Mouse (Mus musculus): ENCODE results near the gene Enox1. TPM values are rescaled to one million over a fixed set of nuclear protein-coding genes. Genes with fewer than 3 reads are reported as not detected.

Gene Enox1
- polyA plus RNA-seq, 1 experiment from 2014 or later = 0.09 TPM

DNA sequence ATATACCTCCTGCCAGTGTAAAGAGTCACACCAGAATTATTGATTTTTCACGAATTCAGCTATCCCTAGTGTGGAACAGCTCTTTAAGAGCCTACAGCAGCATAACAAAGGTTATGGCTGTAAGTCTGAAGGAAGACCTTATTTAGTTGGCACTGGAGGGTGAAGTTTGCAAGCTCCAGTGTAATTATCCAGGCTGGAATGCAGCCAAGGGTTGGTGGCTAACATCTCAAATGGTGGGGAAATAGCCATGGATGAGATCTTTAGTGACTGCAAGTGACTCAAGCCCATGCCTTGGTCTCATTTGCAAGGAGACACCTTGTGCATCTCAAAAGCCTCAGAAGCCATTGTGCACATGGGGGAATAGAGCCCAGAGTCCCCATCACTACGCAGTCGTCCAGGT lies 5.9 kb downstream of the Enox1 start:
- Histone ChIP-seq H3K9me3 (ENCODE audit: low read length) (no peaks in the 10 kb centered on the region), H3K36me3 (replicated peaks; ENCODE audit: insufficient read depth, low read length) (no peaks in the 10 kb centered on the region), H3K27ac (ENCODE audit: low read depth) (no peak overlapping the region), H3K27me3 (ENCODE audit: insufficient read depth, low read length) (peaks cover 16% of the 10 kb centered on the region), H3K4me3 (ENCODE audit: low read depth, low read length) (no peak overlapping the region), H3K9ac (replicated peaks) (no peak overlapping the region), H3K4me2 (ENCODE audit: low read depth, low read length) (no peak overlapping the region), H3K4me1 (ENCODE audit: insufficient read depth) (peaks cover 2% of the 10 kb centered on the region)
- ATAC-seq (no peak), DNase-seq (no peak)
- WGBS (ENCODE audit: insufficient replicate concordance) = 72% methylated on average over 3 of the region's 3 CpGs
- TF ChIP-seq EP300 (IDR thresholded peaks at IDR 0.05; ENCODE audit: low read depth) (no peak), CTCF (IDR thresholded peaks at IDR 0.05; ENCODE audit: low read depth) (no peak)

DNA sequence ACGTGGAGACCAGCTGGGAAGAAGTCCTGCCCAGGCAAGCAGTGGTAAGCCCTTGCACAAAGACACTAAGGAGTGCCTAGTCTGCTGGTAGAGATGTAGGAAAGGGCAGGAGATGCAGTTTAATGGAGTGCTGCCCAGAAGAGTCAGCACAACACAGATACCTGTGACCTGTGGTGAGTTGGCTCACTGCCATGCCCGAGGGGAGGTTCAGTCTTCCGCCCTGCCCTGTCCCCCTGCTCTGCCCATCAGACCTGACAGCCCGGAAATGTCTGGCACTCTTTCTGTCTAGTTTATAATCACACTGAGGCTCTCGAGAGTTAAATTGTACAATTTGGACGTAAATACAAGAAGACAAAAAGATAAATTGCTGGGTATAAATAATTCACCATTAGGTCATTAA lies 7.8 kb downstream of the Enox1 start:
- H3K4me3 ChIP-seq (ENCODE audit: low read depth, low read length) = no peak overlapping the region
- no peaks in the 10 kb centered on the region for H3K4me1 ChIP-seq (ENCODE audit: insufficient read depth)
- no peaks in the 10 kb centered on the region for H3K36me3 ChIP-seq (replicated peaks; ENCODE audit: insufficient read depth, low read length)
- 68% methylated on average over 6 of the region's 6 CpGs for WGBS (ENCODE audit: insufficient replicate concordance)
- TF ChIP-seq EP300 (IDR thresholded peaks at IDR 0.05; ENCODE audit: low read depth) (no peak), CTCF (IDR thresholded peaks at IDR 0.05; ENCODE audit: low read depth) (no peak)
- H3K9me3 ChIP-seq (ENCODE audit: low read length) = no peaks in the 10 kb centered on the region
- ATAC-seq (no peak), DNase-seq (no peak)
- no peaks in the 10 kb centered on the region for H3K27me3 ChIP-seq (ENCODE audit: insufficient read depth, low read length)
- no peak overlapping the region for H3K9ac ChIP-seq (replicated peaks)
- H3K27ac ChIP-seq (ENCODE audit: low read depth) = no peak overlapping the region
- no peak overlapping the region for H3K4me2 ChIP-seq (ENCODE audit: low read depth, low read length)

DNA sequence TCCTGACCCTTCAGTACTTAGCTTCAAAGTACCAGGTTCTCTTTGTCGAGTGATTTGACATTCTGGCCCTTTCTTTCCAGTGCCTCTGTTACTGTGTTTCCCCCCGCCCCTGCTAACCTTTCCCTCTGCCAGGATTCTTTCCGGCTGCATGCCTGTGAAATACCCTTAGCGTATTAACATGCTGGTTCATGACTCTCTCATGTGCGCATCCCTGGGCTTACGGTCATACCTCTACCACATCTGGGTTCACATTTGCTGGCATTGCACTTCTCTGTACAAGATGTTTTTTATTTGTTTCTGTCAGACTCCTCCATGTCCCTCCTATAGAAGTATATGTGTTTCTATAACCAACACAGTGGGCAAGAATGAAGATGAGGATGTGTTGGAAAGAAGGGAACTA lies 11.6 kb downstream of the Enox1 start:
- WGBS (ENCODE audit: insufficient replicate concordance) = 86% methylated on average over 6 of the region's 6 CpGs
- no peak overlapping the region for H3K27ac ChIP-seq (ENCODE audit: low read depth)
- DNase-seq (no peak), ATAC-seq (no peak)
- H3K27me3 ChIP-seq (ENCODE audit: insufficient read depth, low read length) = no peaks in the 10 kb centered on the region
- H3K4me3 ChIP-seq (ENCODE audit: low read depth, low read length) = no peak overlapping the region
- no peak for TF ChIP-seq EP300 (IDR thresholded peaks at IDR 0.05; ENCODE audit: low read depth)
- TF ChIP-seq CTCF (IDR thresholded peaks at IDR 0.05; ENCODE audit: low read depth) = no peak
- H3K4me2 ChIP-seq (ENCODE audit: low read depth, low read length) = no peak overlapping the region
- no peak overlapping the region for H3K9ac ChIP-seq (replicated peaks)
- H3K9me3 ChIP-seq (ENCODE audit: low read length) = no peaks in the 10 kb centered on the region
- H3K4me1 ChIP-seq (ENCODE audit: insufficient read depth) = no peaks in the 10 kb centered on the region
- H3K36me3 ChIP-seq (replicated peaks; ENCODE audit: insufficient read depth, low read length) = no peaks in the 10 kb centered on the region

DNA sequence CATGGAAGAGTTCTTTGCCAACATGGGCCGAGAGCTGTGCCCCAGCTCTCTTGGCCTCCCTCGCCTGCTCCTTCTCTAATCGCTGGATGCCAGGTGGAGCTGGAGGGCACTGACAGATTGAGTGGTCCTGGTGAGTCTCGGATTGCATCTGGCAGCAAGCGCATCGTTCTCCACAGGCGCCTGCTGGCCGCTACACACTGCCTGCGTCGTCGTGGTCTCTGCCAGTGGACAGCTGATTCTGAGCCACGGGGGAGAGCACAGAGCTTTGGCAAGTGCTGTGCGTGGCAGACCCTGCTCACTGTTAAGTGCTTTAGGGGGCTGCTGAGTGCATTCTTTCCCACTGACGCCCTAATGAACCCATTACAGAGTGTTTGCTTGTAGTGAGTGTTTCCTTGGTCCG lies 17.9 kb downstream of the Enox1 start:
- H3K4me1 ChIP-seq (ENCODE audit: insufficient read depth) = no peaks in the 10 kb centered on the region
- no peak overlapping the region for H3K27ac ChIP-seq (ENCODE audit: low read depth)
- no peak for TF ChIP-seq CTCF (IDR thresholded peaks at IDR 0.05; ENCODE audit: low read depth)
- no peak for TF ChIP-seq EP300 (IDR thresholded peaks at IDR 0.05; ENCODE audit: low read depth)
- H3K9ac ChIP-seq (replicated peaks) = no peak overlapping the region
- no peaks in the 10 kb centered on the region for H3K27me3 ChIP-seq (ENCODE audit: insufficient read depth, low read length)
- 73% methylated on average over 15 of the region's 15 CpGs for WGBS (ENCODE audit: insufficient replicate concordance)
- no peak overlapping the region for H3K4me3 ChIP-seq (ENCODE audit: low read depth, low read length)
- H3K4me2 ChIP-seq (ENCODE audit: low read depth, low read length) = no peak overlapping the region
- no peak for ATAC-seq
- no peaks in the 10 kb centered on the region for H3K36me3 ChIP-seq (replicated peaks; ENCODE audit: insufficient read depth, low read length)
- no peaks in the 10 kb centered on the region for H3K9me3 ChIP-seq (ENCODE audit: low read length)
- no peak for DNase-seq

DNA sequence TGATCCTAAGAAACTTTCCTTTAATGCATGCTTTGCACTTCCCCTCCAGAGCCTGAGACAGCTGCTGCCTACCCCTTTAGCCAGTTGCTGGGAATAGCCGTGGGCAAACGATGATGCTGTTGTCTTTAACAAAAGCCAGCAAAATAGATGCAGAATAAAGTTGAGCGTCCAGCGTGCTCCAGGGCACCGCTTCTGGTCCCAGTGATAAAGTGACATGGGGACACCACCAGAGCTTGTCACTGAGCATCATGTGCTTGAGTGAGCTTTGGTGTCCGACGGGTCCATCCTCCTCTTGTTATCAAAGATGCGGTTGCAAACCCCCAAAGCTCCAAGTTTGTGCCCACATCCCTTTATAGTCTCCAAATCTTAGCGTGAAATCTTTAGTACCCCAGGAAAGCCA lies 18.4 kb downstream of the Enox1 start:
- Histone ChIP-seq H3K4me1 (ENCODE audit: insufficient read depth) (no peaks in the 10 kb centered on the region), H3K27me3 (ENCODE audit: insufficient read depth, low read length) (no peaks in the 10 kb centered on the region), H3K9me3 (ENCODE audit: low read length) (no peaks in the 10 kb centered on the region), H3K27ac (ENCODE audit: low read depth) (no peak overlapping the region), H3K4me2 (ENCODE audit: low read depth, low read length) (no peak overlapping the region), H3K9ac (replicated peaks) (no peak overlapping the region), H3K4me3 (ENCODE audit: low read depth, low read length) (no peak overlapping the region), H3K36me3 (replicated peaks; ENCODE audit: insufficient read depth, low read length) (no peaks in the 10 kb centered on the region)
- DNase-seq (no peak), ATAC-seq (no peak)
- WGBS (ENCODE audit: insufficient replicate concordance) = 84% methylated on average over 9 of the region's 9 CpGs
- TF ChIP-seq CTCF (IDR thresholded peaks at IDR 0.05; ENCODE audit: low read depth) (no peak), EP300 (IDR thresholded peaks at IDR 0.05; ENCODE audit: low read depth) (no peak)

DNA sequence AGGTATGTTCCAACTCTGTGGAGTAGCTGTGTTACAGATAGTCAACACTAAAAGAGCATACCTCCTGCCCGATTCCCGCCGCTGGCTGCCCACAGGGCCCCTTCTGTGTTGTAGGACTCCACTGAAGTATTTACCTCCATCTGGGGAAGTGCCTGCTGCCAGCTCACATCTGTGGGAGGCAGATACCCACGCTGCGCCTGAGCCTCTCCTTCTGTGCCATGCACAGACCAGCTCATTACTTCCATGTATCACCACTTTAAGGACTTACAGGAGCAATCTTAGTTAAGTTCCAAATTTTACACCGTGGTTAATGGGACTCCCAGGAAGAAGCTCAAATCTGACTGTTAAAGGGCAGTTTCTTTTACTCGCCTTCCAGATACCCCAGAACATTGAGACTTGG lies 23.7 kb downstream of the Enox1 start:
- no peaks in the 10 kb centered on the region for H3K36me3 ChIP-seq (replicated peaks; ENCODE audit: insufficient read depth, low read length)
- WGBS (ENCODE audit: insufficient replicate concordance) = 73% methylated on average over 7 of the region's 7 CpGs

DNA sequence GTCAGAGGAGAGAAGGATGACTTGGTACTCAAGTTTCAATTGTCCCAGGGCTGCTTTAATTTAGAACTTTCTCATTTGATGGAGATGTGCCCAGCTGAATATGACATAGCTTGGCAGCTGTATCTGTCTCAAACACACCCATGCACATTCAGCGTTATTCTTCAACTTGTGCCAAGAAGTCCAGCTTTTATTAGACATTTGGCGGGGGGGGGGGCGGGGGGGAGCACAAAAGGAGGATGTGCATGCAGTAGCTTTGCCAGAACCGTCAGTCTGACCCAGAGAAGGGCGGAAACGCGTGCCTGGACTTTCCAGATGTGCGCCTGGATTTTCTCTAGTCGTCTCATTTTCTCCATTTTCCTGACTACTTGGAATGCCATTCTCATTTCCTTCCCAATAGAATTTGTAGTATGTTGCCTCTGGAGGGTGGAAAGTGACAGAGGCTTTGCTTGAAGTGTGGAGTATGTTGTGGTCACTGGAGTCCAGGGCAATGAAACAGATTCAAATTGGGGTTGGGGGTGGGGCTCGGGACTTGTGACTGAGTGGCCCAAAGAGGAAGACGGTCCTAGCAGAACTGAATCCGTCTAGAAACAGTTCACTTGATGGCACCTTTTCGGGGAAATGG lies 24.3 kb downstream of the Enox1 start:
- Histone ChIP-seq H3K4me3 (ENCODE audit: low read depth, low read length) (no peak overlapping the region), H3K9me3 (ENCODE audit: low read length) (no peaks in the 10 kb centered on the region), H3K4me1 (ENCODE audit: insufficient read depth) (no peaks in the 10 kb centered on the region), H3K27ac (ENCODE audit: low read depth) (no peak overlapping the region), H3K4me2 (ENCODE audit: low read depth, low read length) (no peak overlapping the region), H3K9ac (replicated peaks) (no peak overlapping the region), H3K36me3 (replicated peaks; ENCODE audit: insufficient read depth, low read length) (no peaks in the 10 kb centered on the region), H3K27me3 (ENCODE audit: insufficient read depth, low read length) (no peaks in the 10 kb centered on the region)
- ATAC-seq (no peak), DNase-seq (no peak)
- TF ChIP-seq CTCF (IDR thresholded peaks at IDR 0.05; ENCODE audit: low read depth) = no peak
- TF ChIP-seq EP300 (IDR thresholded peaks at IDR 0.05; ENCODE audit: low read depth) = no peak
- 65% methylated on average over 13 of the region's 13 CpGs for WGBS (ENCODE audit: insufficient replicate concordance)

More for the DNA sequence above, 23.7 kb downstream of the Enox1 start:
- Histone ChIP-seq H3K4me2 (ENCODE audit: low read depth, low read length) (no peak overlapping the region), H3K27ac (ENCODE audit: low read depth) (no peak overlapping the region), H3K9ac (replicated peaks) (no peak overlapping the region), H3K27me3 (ENCODE audit: insufficient read depth, low read length) (no peaks in the 10 kb centered on the region), H3K9me3 (ENCODE audit: low read length) (no peaks in the 10 kb centered on the region), H3K4me1 (ENCODE audit: insufficient read depth) (no peaks in the 10 kb centered on the region), H3K4me3 (ENCODE audit: low read depth, low read length) (no peak overlapping the region)
- no peak for DNase-seq
- ATAC-seq = no peak
- TF ChIP-seq CTCF (IDR thresholded peaks at IDR 0.05; ENCODE audit: low read depth) = no peak
- no peak for TF ChIP-seq EP300 (IDR thresholded peaks at IDR 0.05; ENCODE audit: low read depth)
